Mouse (Mus musculus): ENCODE data around the gene Zfp979. TPM values are rescaled to one million over a fixed set of nuclear protein-coding genes. Genes with fewer than 3 reads are reported as not detected.
"Not testable (repeated sequence)": the region's sequence is repeated elsewhere in the genome, so short reads cannot be mapped to it uniquely, and the experiment has no call there.

The Zfp979 gene
- 1.2 and 2.4 TPM in 2 replicates for polyA plus RNA-seq (2011; ENCODE audit: insufficient read length, low read depth, missing spikeins)

GRCm38 (mm10) chr4:147642413-147642812, at the start of gene Zfp979:
Zfp979 (minus strand) TSS chr4:147642513.
- not testable (repeated sequence) for H3K4me3 ChIP-seq (ENCODE audit: insufficient read depth, low read length); H3K27ac ChIP-seq (ENCODE audit: insufficient read depth, low read length); H3K4me1 ChIP-seq (ENCODE audit: control insufficient read depth, insufficient read depth, low read length)

- H3K4me3 ChIP-seq (ENCODE audit: insufficient read depth, low read length); H3K4me1 ChIP-seq (ENCODE audit: control insufficient read depth, insufficient read depth, low read length); H3K27ac ChIP-seq (ENCODE audit: insufficient read depth, low read length): not testable (repeated sequence)
Measured at GRCm38 (mm10) chr4:147655245-147655644, 12.9 kb upstream of the Zfp979 start.

- H3K4me1 ChIP-seq (ENCODE audit: control insufficient read depth, insufficient read depth, low read length); H3K27ac ChIP-seq (ENCODE audit: insufficient read depth, low read length); H3K4me3 ChIP-seq (ENCODE audit: insufficient read depth, low read length): not testable (repeated sequence)
Measured at GRCm38 (mm10) chr4:147647407-147647806, 5.1 kb upstream of the Zfp979 start.

GRCm38 (mm10) chr4:147641932-147642331, 381 bp downstream of the Zfp979 start:
- H3K27ac ChIP-seq (ENCODE audit: insufficient read depth, low read length); H3K4me1 ChIP-seq (ENCODE audit: control insufficient read depth, insufficient read depth, low read length): not testable (repeated sequence)

GRCm38 (mm10) chr4:147633818-147634262, 8.5 kb downstream of the Zfp979 start:
- not testable (repeated sequence) for H3K4me3 ChIP-seq (ENCODE audit: insufficient read depth, low read length); H3K27ac ChIP-seq (ENCODE audit: insufficient read depth, low read length); H3K4me1 ChIP-seq (ENCODE audit: control insufficient read depth, insufficient read depth, low read length)

More at GRCm38 (mm10) chr4:147641932-147642331, 381 bp downstream of the Zfp979 start:
- H3K4me3 ChIP-seq (ENCODE audit: insufficient read depth, low read length), result not testable (repeated sequence)

- not testable (repeated sequence) for H3K27ac ChIP-seq (ENCODE audit: insufficient read depth, low read length); H3K4me3 ChIP-seq (ENCODE audit: insufficient read depth, low read length); H3K4me1 ChIP-seq (ENCODE audit: control insufficient read depth, insufficient read depth, low read length)
Measured at GRCm38 (mm10) chr4:147606511-147606910, 35.8 kb downstream of the Zfp979 start.

- Histone ChIP-seq H3K4me1 (ENCODE audit: control insufficient read depth, insufficient read depth, low read length) (no peaks in the 10 kb centered on the region), H3K4me3 (ENCODE audit: insufficient read depth, low read length) (no peak overlapping the region), H3K27ac (ENCODE audit: insufficient read depth, low read length) (no peak overlapping the region)
- TF ChIP-seq CTCF (IDR thresholded peaks at IDR 0.05; ENCODE audit: borderline replicate concordance, insufficient read depth, low read length) (no peak), POLR2A (IDR thresholded peaks at IDR 0.05; ENCODE audit: low read depth, low read length) (no peak)
Measured at GRCm38 (mm10) chr4:147605521-147605920, 36.8 kb downstream of the Zfp979 start.

- no peak overlapping the region for H3K27ac ChIP-seq (ENCODE audit: insufficient read depth, low read length)
- H3K4me1 ChIP-seq (ENCODE audit: control insufficient read depth, insufficient read depth, low read length), result no peaks in the 10 kb centered on the region
Measured at GRCm38 (mm10) chr4:147603806-147604205, 38.5 kb downstream of the Zfp979 start.

GRCm38 (mm10) chr4:147601881-147602280, 40.4 kb downstream of the Zfp979 start:
- no peak for TF ChIP-seq CTCF (IDR thresholded peaks at IDR 0.05; ENCODE audit: borderline replicate concordance, insufficient read depth, low read length)
- no peak for TF ChIP-seq POLR2A (IDR thresholded peaks at IDR 0.05; ENCODE audit: low read depth, low read length)
- H3K4me1 ChIP-seq (ENCODE audit: control insufficient read depth, insufficient read depth, low read length), result no peaks in the 10 kb centered on the region
- no peak overlapping the region for H3K4me3 ChIP-seq (ENCODE audit: insufficient read depth, low read length)
- H3K27ac ChIP-seq (ENCODE audit: insufficient read depth, low read length), result no peak overlapping the region

More at GRCm38 (mm10) chr4:147603806-147604205, 38.5 kb downstream of the Zfp979 start:
- H3K4me3 ChIP-seq (ENCODE audit: insufficient read depth, low read length), result no peak overlapping the region
- no peak for TF ChIP-seq POLR2A (IDR thresholded peaks at IDR 0.05; ENCODE audit: low read depth, low read length)
- no peak for TF ChIP-seq CTCF (IDR thresholded peaks at IDR 0.05; ENCODE audit: borderline replicate concordance, insufficient read depth, low read length)

- no peak for TF ChIP-seq CTCF (IDR thresholded peaks at IDR 0.05; ENCODE audit: borderline replicate concordance, insufficient read depth, low read length)
- TF ChIP-seq POLR2A (IDR thresholded peaks at IDR 0.05; ENCODE audit: low read depth, low read length), result no peak
- Histone ChIP-seq H3K4me1 (ENCODE audit: control insufficient read depth, insufficient read depth, low read length) (no peaks in the 10 kb centered on the region), H3K4me3 (ENCODE audit: insufficient read depth, low read length) (no peak overlapping the region), H3K27ac (ENCODE audit: insufficient read depth, low read length) (no peak overlapping the region)
Measured at GRCm38 (mm10) chr4:147598831-147599230, 43.5 kb downstream of the Zfp979 start.

- Histone ChIP-seq H3K27ac (ENCODE audit: insufficient read depth, low read length) (no peak overlapping the region), H3K4me1 (ENCODE audit: control insufficient read depth, insufficient read depth, low read length) (no peaks in the 10 kb centered on the region), H3K4me3 (ENCODE audit: insufficient read depth, low read length) (no peak overlapping the region)
- TF ChIP-seq CTCF (IDR thresholded peaks at IDR 0.05; ENCODE audit: borderline replicate concordance, insufficient read depth, low read length), result no peak
- no peak for TF ChIP-seq POLR2A (IDR thresholded peaks at IDR 0.05; ENCODE audit: low read depth, low read length)
Measured at GRCm38 (mm10) chr4:147597685-147598084, 44.6 kb downstream of the Zfp979 start.

- not testable (repeated sequence) for H3K4me3 ChIP-seq (ENCODE audit: insufficient read depth, low read length); H3K27ac ChIP-seq (ENCODE audit: insufficient read depth, low read length); H3K4me1 ChIP-seq (ENCODE audit: control insufficient read depth, insufficient read depth, low read length)
Measured at GRCm38 (mm10) chr4:147594630-147595029, 47.7 kb downstream of the Zfp979 start.
